Mouse (Mus musculus): ENCODE data around the gene Kbtbd8. TPM values are rescaled to one million over a fixed set of nuclear protein-coding genes. Genes with fewer than 3 reads are reported as not detected.

Gene Kbtbd8
- polyA plus RNA-seq, 1 experiment = not detected

- H3K27ac ChIP-seq (ENCODE audit: insufficient read depth, low read depth, low read length) = no peak overlapping the region
- no peaks in the 10 kb centered on the region for H3K4me1 ChIP-seq (ENCODE audit: control insufficient read depth, insufficient read depth, low read length)
- no peak for TF ChIP-seq POLR2A (IDR thresholded peaks at IDR 0.05; ENCODE audit: insufficient read depth, low read depth, low read length)
- TF ChIP-seq CTCF (IDR thresholded peaks at IDR 0.05; ENCODE audit: insufficient read depth, low read depth, low read length) = no peak
These were observed 48.6 kb downstream of the Kbtbd8 start for GRCm38 (mm10) chr6:95165630-95166029.

DNA sequence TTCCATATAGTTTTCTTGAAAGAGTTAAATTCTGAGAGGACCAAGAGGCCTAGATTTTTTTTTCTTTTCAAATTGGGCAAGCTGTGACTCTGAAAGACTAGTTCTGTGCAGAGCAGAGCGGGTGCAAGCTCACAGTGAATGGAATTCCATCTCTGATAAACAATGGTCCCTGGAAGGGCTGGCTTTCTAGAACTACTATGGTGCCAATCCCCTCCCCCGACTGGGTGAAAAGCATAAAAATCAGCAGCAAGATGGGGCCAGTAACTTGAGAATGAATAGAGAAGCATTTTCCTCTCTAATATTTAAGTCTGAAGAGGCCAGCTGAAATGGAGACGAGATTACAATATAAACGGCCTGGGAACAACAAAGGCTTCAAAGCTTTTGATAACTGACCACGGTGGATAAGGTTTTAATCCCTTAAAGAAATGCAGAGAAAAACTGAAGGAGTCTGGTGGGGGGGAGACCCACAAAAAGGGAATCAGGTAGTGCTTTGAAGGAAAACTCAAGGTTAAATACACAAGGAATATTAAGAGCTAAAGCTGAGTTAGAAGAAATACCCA, 50.7 kb downstream of the Kbtbd8 start:
- WGBS = 48% methylated on average over 5 of the region's 5 CpGs
- Histone ChIP-seq H3K27ac (ENCODE audit: insufficient read depth, low read depth, low read length) (no peak overlapping the region), H3K4me3 (ENCODE audit: insufficient read depth, low read depth, low read length) (no peak overlapping the region)

More at GRCm38 (mm10) chr6:95165630-95166029, 48.6 kb downstream of the Kbtbd8 start:
- H3K4me3 ChIP-seq (ENCODE audit: insufficient read depth, low read depth, low read length) = no peak overlapping the region

GRCm38 (mm10) chr6:95169411-95169810, 52.4 kb downstream of the Kbtbd8 start:
- Histone ChIP-seq H3K4me1 (ENCODE audit: control insufficient read depth, insufficient read depth, low read length) (no peaks in the 10 kb centered on the region), H3K27ac (ENCODE audit: insufficient read depth, low read depth, low read length) (no peak overlapping the region), H3K4me3 (ENCODE audit: insufficient read depth, low read depth, low read length) (no peak overlapping the region)
- WGBS = 52% methylated on average over 6 of the region's 6 CpGs
- TF ChIP-seq POLR2A (IDR thresholded peaks at IDR 0.05; ENCODE audit: insufficient read depth, low read depth, low read length) (no peak), CTCF (IDR thresholded peaks at IDR 0.05; ENCODE audit: insufficient read depth, low read depth, low read length) (no peak)

More for the DNA sequence above, 50.7 kb downstream of the Kbtbd8 start:
- H3K4me1 ChIP-seq (ENCODE audit: control insufficient read depth, insufficient read depth, low read length) = no peaks in the 10 kb centered on the region
- TF ChIP-seq POLR2A (IDR thresholded peaks at IDR 0.05; ENCODE audit: insufficient read depth, low read depth, low read length) = no peak
- no peak for TF ChIP-seq CTCF (IDR thresholded peaks at IDR 0.05; ENCODE audit: insufficient read depth, low read depth, low read length)

DNA sequence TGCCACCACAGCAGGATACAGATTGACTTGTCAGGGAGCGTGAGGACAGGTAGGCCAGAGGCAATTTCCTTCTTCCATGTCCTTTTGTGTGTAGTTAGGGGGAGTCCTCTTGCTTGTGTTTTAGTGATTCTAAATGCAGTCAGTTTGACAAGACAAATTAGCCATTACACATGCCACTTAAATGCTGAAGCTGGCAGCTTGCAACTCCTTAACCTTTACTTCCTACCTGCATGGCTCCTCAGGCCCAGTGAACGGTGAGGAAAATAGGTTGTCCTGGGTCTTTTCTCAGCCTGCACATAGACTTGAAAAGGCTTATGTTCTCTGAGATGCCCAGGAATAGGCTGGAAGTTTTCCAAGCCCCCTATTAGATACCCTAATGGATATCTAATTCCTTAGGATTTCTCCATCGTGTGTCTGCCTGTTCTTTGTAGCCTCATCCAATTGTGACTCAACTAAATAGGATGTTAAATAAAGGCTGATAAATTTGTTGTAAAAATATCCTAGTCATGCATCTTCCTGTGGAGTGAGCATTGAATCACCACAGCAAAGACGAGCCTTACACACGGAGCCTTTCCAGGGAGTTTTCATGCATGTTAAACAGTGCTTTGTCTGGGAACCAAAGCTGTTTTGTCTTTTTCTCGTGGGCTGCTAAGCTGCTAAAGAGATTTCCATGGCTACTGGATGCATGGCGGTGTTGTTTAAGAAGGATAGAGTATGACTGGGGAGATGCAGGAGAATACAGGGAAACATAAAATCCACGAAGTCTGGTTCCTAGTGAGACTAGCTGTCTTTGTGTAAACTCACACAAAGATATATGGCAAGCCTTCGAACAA, 57.5 kb downstream of the Kbtbd8 start:
- Histone ChIP-seq H3K4me1 (ENCODE audit: control insufficient read depth, insufficient read depth, low read length) (no peaks in the 10 kb centered on the region), H3K27ac (ENCODE audit: insufficient read depth, low read depth, low read length) (no peak overlapping the region), H3K4me3 (ENCODE audit: insufficient read depth, low read depth, low read length) (no peak overlapping the region)
- TF ChIP-seq CTCF (IDR thresholded peaks at IDR 0.05; ENCODE audit: insufficient read depth, low read depth, low read length) (no peak), POLR2A (IDR thresholded peaks at IDR 0.05; ENCODE audit: insufficient read depth, low read depth, low read length) (no peak)
- 34% methylated on average over 9 of the region's 9 CpGs for WGBS

Other genes starting within 250 kb of the Kbtbd8 start
- not detected in 2 replicates for gene Gm10234, start 204.9 kb downstream of the Kbtbd8 start, polyA plus RNA-seq (2012; ENCODE audit: insufficient read depth, insufficient read length, low replicate concordance, missing spikeins)